Mouse (Mus musculus) heart, adult 11 months (tissue): ENCODE results near the gene Sycp3.
"Not testable (repeated sequence)": the region's sequence is repeated elsewhere in the genome, so short reads cannot be mapped to it uniquely, and the experiment has no call there.

Experiments used
- DNase-seq: peaks from one replicate; pipeline ENCODE4 v3.0.0; 2022

The Sycp3 gene

DNA sequence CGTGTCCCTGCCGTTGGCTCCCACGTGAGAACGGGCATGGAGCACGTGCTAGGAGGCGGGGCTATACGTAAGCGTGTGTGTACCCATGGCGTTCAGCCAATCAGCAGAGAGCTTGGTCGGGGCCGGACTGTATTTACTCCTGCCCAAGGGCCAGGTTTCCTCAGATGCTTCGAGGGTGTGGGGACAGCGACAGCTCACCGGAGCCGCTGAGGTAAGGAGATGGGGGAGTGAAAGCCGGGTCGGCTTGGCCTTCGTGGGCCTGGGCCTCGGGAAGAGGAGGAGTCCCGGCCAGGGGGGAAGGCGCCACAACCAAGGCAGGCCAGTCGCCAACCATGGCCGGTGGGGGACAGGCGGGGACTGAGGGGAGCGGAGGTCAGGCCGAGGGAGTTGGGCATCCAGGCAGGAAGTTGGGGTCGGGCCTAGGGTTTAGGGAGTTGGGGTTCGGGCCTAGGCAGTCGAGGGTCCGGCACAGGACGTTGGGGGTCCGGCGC lies at the start of gene Sycp3:
Sycp3 (plus strand) TSS at position 68 of the 491 bp plus-strand sequence.
- peak; percentile 90 for DNase-seq

DNA sequence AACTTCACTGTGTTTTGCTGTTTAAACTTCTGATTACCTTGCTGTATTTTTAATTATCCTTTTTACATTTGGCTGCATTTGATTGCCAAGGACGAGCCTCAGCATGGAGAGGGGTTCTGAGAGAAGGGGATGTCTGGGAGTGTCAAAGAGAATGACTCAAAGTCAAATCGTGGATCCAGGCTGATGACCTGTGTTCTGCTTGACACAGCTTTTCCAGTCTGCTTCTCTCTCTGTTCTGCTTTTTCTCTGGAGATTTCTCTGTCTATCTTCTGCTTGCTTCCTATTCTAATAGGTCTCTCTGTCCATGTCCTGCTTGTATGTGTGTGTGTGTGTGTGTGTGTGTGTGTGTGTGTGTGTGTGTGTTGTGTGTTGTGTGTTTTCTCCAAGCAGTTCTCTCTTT lies 49.6 kb upstream of the Sycp3 start:
- no peak for DNase-seq

DNA sequence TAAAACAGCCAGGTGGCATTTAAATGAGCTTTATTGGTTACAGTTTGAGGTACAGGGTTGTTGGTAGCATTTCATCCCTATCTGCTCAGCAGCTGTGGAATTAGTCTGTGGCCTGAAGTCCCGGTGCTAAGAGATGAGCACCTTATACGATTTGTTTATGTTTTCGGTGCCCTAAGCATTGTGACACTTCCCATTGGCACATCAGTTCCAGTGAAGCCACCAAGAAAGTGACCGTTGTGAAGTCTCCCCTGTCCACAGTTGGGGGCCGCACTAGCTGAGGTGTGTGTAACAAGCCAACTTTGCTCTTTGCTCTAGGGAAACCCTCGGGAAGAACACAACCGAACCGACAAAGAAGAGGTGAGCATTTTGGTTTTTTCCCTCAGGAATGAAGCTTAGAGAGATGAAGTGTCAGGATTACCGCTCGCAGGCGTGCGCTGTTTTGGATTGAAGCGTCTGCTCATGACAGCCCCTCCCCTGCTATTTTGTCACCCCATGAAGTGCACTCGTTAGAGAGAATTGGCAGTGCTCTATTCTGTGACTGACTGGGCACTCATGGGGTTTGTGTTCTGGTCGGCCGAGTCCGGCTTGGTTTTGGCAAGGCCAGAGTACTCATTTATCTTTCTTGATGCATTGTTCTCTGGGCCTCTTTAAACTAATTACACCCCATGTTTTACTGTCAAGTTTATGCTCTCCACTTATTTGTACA lies 46.9 kb upstream of the Sycp3 start:
- DNase-seq = no peak

DNA sequence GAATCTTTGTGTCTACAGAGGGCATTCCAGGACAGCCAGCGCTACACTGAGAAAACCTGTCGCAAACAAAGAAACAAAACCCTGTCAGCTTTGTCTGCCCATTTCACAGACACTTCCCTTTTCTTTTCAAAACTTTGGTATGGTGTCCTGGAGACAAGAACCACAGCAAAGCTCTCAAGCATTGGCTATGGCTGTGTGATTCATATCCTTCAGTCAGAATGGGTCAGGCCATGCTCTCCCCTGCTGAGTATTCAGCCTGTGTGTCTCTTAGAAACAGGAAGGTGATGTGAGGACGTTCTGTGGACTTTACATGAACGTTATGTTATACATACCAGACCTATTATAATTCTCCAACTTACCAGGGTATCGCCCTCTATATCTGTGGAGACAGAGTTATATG lies 41.7 kb upstream of the Sycp3 start:
- DNase-seq = peak; percentile 93

DNA sequence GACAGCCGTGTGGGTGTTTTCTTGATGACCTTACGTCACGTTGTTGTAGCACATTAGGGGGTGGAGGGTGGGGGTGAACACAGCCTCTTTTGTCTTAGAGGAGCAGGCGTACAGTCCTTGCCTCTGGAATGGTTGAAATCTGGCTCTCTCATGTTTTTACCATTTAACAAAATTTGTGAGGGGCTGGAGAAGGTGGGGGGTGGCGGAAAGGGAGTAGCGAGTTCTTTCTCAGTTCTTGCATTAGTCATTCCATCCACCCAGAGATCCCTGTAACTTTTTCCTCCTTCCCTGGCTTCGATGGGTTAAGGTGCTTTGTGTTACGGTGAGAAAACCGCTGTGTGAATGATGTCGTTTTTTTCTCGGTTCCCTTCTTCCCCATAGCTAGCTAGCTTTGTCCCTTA lies 39.2 kb upstream of the Sycp3 start:
- peak; percentile 62 for DNase-seq

DNA sequence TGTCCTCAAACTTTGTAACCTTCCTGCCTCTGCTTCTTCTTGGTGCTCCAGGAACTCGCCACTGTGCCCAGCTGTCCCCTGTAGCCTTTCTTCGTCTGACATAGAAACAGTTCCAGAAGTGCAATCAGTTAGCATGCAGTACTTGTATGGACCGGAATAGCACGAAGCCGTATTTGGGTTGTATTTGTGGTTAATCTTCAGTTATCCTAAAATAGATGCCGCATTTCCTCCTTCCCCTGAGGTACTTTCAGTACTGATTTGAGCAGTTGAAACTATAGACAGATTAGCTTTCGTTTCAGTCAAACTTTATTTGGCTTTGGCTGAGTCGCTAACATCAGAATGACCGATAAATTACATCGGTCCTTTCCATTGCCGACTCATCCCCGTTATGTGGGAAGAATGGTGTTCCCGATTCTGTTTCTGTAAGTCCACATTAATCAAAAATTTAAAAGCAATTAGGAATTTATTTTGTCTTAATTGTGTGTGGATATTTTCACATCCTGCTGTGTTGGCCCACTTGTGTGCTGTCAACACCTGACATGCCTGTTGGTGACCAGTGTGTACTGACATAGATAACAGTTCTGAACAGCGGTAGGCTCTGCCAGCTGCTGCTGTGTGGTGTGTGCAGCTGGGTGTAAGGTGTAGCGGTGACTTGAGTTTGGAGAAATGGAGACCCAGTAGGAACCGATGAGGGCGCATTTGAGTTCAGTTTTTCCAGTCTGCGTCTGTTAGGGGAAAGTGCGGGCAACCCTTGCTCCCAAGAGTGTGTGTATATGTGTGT lies 38.5 kb upstream of the Sycp3 start:
- peak; percentile 74 for DNase-seq

DNA sequence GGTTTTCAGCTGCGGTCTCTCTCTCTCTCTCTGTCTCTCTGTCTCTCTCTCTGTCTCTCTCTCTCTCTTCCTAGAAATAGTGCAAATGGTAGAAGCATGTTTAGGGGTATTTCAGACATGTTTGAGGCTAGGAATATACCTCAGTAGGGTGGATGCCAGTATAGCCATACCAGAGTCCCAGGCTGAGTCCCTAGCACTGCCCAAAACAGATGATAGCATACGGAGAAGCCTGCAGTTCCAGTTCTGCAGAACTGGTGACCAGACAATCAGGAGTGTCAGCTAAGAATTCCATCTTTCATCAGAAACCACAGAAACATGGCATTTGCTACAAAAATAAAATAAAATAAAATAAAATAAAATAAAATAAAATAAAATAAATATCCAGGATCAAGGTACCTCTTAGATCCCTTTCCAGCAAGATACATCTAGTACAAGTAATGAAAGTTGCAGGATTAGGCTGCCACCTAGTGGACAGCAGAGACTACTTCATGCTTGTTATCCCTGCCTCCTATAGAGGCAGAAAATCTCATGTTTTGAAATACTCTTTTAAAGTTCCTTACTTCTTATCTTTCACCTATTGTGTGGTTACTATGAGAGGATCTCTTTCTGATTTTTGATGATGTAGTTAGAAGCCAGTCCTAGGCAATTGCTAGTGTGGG lies 33.1 kb upstream of the Sycp3 start:
- peak; percentile 76 for DNase-seq

DNA sequence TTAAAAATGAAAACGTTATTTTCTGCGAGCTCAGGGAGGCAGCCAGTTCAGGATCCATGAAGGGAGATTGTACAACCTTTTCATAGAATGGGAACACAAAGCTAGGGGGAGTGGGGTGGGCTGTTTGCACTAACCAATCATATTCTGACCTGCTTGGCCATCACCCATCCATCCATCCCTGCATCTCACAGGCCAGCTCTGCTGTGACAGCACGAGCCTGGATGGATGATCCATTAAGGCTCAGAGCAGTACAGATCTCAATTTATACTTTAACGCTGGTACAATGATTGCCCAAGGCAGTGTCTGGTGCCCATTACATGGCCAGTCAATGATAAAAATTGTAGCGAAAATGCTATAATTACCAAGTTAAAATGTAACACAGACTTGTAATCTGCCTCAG lies 32.5 kb upstream of the Sycp3 start:
- DNase-seq = peak; percentile 34

DNA sequence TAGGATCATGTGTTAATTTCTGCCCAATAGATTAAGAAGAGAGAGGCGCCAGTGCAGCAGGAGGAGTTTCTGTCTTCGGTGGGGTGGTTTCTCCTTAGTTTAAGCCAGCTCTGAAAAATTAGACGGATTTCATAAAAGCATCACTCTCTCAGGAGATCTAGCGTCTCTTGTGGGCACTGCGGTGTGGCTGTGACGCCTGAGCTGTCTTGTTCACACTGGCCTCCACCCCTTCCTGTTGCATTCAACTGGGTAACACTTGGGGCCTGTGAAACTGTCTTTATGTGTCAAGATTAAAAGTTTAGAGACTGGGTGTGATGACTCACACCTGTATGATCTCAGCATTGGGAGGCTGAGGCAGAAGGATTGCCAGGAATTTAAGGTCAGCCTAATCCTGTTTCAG lies 31.4 kb upstream of the Sycp3 start:
- peak; percentile 59 for DNase-seq

DNA sequence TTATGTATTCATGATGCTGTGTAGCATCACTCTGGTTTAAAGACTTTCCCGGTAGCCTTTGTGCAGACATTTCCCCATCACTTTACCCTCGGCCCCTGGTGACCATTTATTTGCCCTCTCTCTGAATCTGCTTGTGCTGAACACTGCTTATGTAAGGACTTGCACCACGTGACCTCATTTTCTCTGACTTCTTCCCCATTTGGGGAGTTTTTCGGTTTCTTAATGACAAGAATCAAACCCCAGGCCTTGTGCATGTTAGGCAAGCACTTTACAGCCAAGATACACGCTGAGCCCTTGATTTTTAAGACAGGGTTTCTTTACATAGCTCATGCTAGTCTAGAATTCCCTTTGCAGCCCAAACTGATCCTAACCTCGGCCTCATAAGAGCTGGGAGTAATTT lies 18.1 kb upstream of the Sycp3 start:
- peak; percentile 87 for DNase-seq

DNA sequence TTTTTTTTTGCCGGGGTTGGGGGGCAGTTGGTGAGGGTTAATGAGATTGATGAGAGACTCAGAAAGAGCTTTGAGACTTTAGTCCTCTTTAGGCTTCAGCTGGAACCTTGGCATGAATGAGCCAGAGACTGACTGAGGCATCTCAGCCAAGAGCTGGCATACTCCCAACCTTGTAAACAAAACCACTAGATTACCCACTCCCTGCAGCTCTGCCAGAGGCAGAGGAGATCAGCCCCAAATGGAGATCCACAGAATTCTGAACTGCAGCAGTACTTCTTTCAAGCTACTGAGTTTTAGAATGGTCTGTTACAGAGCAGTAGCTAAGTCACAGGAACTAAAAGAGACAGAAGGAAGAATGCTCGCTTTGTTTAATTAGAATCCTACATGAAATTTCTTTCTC lies 8.1 kb upstream of the Sycp3 start:
- no peak for DNase-seq

DNA sequence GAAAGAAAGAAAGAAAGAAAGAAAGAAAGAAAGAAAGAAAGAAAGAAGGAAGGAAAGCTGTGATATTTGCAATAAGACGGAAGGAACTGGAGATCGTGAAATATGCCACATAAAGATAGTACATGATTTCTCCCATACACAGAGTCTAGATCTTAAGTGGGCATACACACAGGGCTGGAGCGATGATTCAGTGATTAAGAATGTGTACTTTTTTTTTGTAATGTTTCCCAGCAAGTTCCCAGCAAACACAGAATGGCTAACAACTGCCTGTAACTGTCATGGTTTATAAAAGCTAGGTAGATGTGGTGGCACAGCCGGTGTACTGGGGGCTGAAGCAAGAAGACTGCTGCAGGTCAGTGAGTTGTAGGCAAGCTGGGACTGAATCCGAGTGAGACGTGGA lies 7.4 kb upstream of the Sycp3 start:
- DNase-seq = no peak

DNA sequence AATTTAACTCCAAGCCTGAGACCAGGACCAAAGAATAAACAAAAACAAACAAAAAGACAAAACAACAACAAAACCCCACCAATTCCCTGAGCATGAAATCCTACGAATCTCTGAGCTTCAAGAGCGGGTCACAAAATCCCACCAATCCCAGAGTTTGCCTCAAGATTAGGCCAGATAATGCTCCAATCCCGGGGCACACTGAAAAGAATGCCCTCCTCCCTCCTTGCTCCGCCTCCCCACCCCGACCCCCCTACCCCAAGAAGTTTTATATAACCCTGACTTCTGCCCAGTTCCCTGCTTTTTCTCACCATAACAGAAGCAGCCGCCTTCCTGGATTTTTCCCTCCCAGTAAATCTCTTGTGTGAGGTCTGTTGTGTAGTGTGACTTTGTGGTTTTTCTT lies 1.6 kb upstream of the Sycp3 start:
- DNase-seq = no peak

DNA sequence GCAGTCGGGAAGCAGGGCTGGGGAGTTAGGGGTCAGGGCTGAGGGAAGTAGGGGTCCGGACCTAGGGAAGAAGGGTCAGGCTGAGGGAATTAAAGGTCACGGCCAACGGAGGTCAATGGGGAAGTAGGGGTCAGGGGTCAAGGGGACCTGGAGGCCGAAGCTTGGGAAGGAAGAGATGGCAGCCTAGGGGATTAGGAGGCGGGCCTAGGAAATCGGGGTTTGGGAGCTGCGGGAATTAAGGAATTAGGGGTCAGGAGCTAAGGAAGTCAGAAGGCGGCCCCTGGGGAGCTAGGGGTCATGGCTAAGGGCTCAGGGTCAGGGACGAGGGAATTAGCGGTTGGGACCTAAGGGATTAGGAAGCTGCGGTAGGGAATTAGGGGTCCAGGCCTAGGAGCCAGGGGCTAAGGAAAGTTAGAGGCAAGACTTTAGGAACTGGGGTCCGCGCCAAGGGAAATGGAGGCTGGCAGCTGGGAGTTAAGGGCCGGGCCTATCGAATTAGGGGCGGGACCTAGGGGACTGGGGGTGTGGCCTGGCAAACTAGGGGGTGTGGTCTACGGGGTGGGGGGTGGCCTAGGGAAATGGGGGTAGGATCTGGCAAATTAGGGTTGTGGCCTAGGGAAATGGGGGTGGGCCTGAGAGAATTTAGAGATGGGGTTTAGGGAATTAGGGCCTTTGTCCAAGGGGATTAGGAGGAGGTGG lies 902 bp downstream of the Sycp3 start:
- no peak for DNase-seq

DNA sequence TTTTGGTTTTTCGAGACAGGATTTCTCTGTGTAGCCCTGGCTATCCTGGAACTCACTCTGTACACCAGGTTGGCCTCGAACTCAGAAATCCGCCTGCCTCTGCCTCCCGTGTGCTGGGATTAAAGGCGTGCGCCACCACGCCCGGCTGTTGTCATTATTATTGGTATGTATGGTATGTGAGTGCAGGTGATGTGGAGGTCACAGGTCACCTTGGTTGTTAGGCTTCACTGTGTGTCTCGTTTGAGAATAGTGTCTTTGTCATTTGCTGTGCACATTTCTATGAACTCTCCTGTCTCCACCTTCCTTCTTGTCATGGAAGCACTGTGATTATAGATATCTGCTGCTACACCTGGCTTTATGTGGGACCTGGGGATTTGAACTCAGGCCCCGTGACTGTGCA lies 23.5 kb downstream of the Sycp3 start:
- DNase-seq = not testable (repeated sequence)

DNA sequence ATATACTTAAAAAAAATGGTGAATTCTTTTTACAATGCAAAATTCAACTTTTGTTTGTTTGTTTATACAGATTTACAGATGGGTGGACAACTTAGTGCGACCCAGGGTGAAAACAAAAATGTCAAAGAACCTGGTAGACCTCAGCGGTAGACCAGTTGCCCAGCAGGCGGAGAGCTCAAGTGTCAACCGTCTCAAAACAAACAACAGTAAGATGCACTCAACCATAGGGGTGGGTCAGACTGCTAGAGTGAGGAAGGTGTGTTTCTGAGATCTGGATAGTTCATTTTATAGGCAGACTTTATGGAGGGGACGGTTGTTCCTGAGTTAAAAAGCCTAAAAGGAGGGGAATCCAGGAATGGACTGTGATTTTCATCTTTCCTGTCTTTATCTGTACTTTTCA lies 29.3 kb downstream of the Sycp3 start:
- no peak for DNase-seq

DNA sequence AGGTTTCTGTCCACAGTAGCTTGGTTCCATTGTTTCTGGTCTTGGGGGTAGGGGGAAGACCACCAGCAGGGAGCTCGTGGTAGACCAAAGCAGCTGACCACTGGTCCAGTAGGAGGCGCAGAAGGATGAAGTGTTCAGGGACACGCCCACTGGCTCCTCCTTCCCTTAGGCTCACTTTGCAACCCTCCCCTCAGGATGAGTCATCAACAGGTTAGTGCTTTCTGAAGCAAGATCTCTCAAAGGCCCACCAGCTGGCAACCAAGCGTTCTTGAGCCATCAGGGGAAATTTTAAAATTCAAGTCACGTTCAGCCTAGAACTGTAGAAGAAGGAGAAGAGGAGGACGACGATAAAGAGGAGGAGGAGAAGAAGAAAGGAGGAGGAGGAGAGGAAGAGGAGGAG lies 32.3 kb downstream of the Sycp3 start:
- no peak for DNase-seq

DNA sequence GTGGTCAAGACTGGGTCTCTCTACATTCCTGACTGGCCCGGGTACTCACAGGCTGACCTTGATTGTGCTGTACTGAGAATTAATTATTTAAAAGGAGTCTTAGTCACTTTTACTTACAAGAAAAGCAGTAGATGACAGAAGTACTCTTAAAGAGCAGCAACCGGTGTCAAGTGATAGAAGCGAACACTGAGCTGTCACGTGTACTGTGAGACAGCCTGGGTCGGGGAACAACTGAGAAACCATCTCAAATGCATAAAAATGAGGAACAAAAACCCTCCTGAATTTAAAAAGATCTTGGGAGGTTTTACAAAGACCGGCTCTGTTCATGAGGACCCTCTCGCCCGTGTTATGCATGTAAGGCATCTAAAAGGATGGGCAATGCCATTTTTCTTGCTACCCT lies 33.3 kb downstream of the Sycp3 start:
- DNase-seq = no peak

DNA sequence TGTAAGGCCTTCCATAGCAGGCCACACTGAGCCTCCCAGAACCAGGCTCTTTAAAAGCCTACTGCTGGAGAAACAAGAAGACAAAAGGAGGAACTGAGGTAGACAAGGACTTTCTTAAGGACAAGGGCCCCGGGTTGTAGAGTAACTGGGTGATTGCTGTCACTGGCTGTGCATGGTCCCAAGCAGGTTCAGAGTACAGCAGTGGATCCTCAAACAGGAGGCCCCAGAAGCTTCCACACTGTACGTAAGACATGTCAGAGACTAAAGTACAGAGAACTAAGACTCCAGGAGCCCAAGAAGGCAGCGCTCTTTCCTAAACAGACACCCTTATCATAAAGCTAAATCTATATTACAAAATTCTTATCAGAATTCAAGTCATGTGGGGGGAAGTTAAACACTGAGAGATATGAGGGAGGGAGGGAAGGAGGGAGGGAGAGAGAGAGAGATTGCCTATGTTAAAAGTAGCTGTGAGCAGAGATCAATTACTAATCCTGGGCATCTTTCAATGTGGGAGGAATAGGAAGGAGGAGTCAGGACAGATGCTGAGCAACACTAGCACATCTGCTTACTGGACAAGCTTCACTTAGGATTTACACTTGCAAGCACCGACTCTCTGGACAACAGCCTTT lies 35.7 kb downstream of the Sycp3 start:
- DNase-seq = no peak

DNA sequence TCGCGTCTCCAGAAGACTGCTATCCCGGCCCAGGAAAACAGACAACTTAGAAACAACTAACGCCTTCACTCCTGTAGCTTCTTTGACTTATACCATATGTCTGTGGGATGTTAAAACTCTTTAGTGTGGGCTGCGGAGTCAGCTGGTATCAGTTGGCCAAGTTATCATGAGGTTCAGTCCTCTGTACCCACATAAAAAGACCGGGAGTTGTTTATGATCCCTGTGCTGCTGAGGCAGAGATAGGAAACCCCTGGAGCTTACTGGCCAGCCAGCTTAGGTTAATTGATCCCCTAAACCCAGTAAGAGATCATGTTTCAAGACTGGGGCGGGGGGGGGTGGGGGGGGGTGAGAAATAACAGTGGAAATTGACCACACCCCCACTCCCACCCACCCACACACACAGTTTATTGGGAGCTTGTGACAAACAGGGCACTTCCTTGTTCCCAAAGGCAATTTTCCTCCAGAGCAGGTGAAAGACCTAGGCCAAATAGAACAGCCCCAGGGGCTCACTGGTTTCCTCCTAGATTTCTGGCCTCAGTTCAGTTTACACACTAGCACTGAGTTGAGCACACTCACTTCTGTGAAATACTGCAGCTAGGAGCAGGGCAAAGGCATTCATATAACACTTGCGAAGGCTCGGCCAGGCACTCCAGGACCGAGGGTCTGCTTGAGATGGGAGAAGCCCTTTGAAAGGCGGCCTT lies 37.6 kb downstream of the Sycp3 start:
- DNase-seq = peak; percentile 60

DNA sequence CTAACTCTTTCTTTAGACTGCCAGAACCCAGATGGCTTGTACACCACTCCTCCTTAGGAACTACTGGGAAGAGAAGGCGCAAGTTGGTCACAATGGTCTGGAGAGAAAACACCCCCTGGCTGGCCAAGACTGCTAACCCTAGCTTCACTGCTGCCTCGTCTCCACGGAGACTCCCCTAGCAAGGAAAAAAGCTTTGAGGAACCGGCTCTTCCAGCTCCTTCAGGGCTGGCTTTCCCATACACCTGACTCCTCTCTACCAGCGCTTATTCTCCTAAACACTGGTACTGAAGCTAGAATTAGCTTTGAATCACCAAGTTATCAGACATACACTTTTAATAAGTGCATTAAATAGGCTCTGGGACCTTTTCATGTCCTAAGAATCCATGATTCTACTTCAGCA lies 40.6 kb downstream of the Sycp3 start:
- DNase-seq = no peak

DNA sequence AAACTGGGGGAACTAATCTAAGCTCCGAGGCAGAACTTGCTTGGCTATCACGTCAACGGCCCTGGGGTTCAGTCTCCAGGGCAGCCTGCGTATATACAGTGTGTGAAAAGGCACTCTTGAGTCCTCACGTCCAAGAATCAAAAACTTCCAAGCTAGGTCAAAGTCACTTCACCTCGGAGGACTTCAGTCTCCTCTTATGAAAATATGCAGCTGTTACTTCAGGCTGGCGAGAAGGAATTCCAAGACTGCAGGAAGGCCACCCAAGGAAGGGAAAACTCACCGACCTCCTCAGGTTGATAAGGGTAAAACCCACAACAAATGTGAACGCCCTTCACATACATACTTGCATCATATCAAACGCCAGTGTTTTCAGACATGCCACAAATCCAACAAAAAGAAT lies 42.0 kb downstream of the Sycp3 start:
- peak; percentile 72 for DNase-seq
